Mouse (Mus musculus): ENCODE data around the gene Olfr1348. TPM values are rescaled to one million over a fixed set of nuclear protein-coding genes. Genes with fewer than 3 reads are reported as not detected.

The Olfr1348 gene
- polyA plus RNA-seq (2012; rRNA removed): not detected in 2 replicates

GRCm38 (mm10) chr7:6508648-6509047, at the start of gene Olfr1348:
TSS of gene Olfr1348 (minus strand) at chr7:6508748.

GRCm38 (mm10) chr7:6522850-6523249, 14.3 kb upstream of the Olfr1348 start, which contains the start of gene Olfr1349:
TSS of gene Olfr1349 (minus strand) at chr7:6522950.

GRCm38 (mm10) chr7:6499655-6500054, 8.9 kb downstream of the Olfr1348 start, which contains the start of gene Olfr1347:
TSS of gene Olfr1347 (minus strand) at chr7:6499755.

GRCm38 (mm10) chr7:6486841-6487240, 21.7 kb downstream of the Olfr1348 start, which contains the start of gene Olfr5:
TSS of gene Olfr5 (minus strand) at chr7:6486941.

GRCm38 (mm10) chr7:6466951-6467350, 41.6 kb downstream of the Olfr1348 start, which contains the start of gene Olfr1346:
TSS of gene Olfr1346 (plus strand) at chr7:6467101.

GRCm38 (mm10) chr7:6455868-6456267, 52.7 kb downstream of the Olfr1348 start, which contains the start of gene Olfr1336:
TSS of gene Olfr1336 (plus strand) at chr7:6456168.

Other genes starting within 250 kb of the Olfr1348 start
- 0.72 and 1.4 TPM in 2 replicates for gene Zfp667, start 222.2 kb downstream of the Olfr1348 start, polyA plus RNA-seq (2012; rRNA removed)
- 2.6 and 2.8 TPM in 2 replicates for gene Zfp583, start 177.5 kb downstream of the Olfr1348 start, polyA plus RNA-seq (2012; rRNA removed)
- 0.09 and 0.16 TPM in 2 replicates for gene Gm3854, start 165.0 kb downstream of the Olfr1348 start, polyA plus RNA-seq (2012; rRNA removed)
- gene Zfp78, start 145.5 kb downstream of the Olfr1348 start, polyA plus RNA-seq (2012; rRNA removed): 0.20 and 0.37 TPM in 2 replicates
- gene Zfp28, start 125.5 kb downstream of the Olfr1348 start, polyA plus RNA-seq (2012; rRNA removed): 3.0 and 3.1 TPM in 2 replicates
- gene Smim17, start 110.0 kb downstream of the Olfr1348 start, polyA plus RNA-seq (2012; rRNA removed): not detected in 2 replicates
- gene Gm20715, start 98.5 kb downstream of the Olfr1348 start, polyA plus RNA-seq (2012; rRNA removed): not detected in 2 replicates
- 0.26 TPM in 1 of 2 replicates, not detected in the other for gene Olfr1344, start 70.1 kb downstream of the Olfr1348 start, polyA plus RNA-seq (2012; rRNA removed)
- not detected in 2 replicates for gene Olfr1336, start 52.6 kb downstream of the Olfr1348 start, polyA plus RNA-seq (2012; rRNA removed)
- gene Olfr1346, start 41.6 kb downstream of the Olfr1348 start, polyA plus RNA-seq (2012; rRNA removed): not detected in 2 replicates
- gene Olfr5, start 21.8 kb downstream of the Olfr1348 start, polyA plus RNA-seq (2012; rRNA removed): 0.14 TPM in 1 of 2 replicates, not detected in the other
- not detected in 2 replicates for gene Olfr1347, start 9.0 kb downstream of the Olfr1348 start, polyA plus RNA-seq (2012; rRNA removed)
- 0.22 and 0.25 TPM in 2 replicates for gene Olfr1349, start 14.2 kb upstream of the Olfr1348 start, polyA plus RNA-seq (2012; rRNA removed)
- gene Olfr1350, start 56.1 kb upstream of the Olfr1348 start, polyA plus RNA-seq (2012; rRNA removed): not detected in 2 replicates
- 0.09 TPM in 2 replicates for gene Zim1, start 187.7 kb upstream of the Olfr1348 start, polyA plus RNA-seq (2012; rRNA removed)
- 2.6 and 3.6 TPM in 2 replicates for gene Peg3, start 221.7 kb upstream of the Olfr1348 start, polyA plus RNA-seq (2012; rRNA removed)
- 0.14 and 0.21 TPM in 2 replicates for gene Usp29, start 221.8 kb upstream of the Olfr1348 start, polyA plus RNA-seq (2012; rRNA removed)